Mouse (Mus musculus) frontal cortex, postnatal 10 days (tissue): Measurements from ENCODE around the gene Ngrn.
A peak's percentile ranks its signal among the peaks of the same experiment; 100 is the strongest.

Experiments
- DNase-seq, 2 experiments: peaks; one replicate each; pipeline ENCODE4 v3.0.0; 2022; ENCODE audit warnings: low spot score in 2 of 2, mixed read lengths in 1 of 2

The Ngrn gene

GRCm38 (mm10) chr7:80260625-80261371, at the start of gene Ngrn:
Ngrn (plus strand) TSS chr7:80261215.
- DNase-seq = peak; percentile 73 to 81

GRCm38 (mm10) chr7:80213604-80214003, 47.4 kb upstream of the Ngrn start:
- DNase-seq = no peak

- DNase-seq = no peak
These were observed 46.6 kb upstream of the Ngrn start for GRCm38 (mm10) chr7:80214459-80214858.

- DNase-seq = peak in 1 of 2 experiments; percentile 71
These were observed 45.6 kb upstream of the Ngrn start for GRCm38 (mm10) chr7:80215398-80215797.

- DNase-seq = peak in 1 of 2 experiments; percentile 47
These were observed 44.4 kb upstream of the Ngrn start for GRCm38 (mm10) chr7:80216566-80216965.

GRCm38 (mm10) chr7:80218666-80219065, 42.3 kb upstream of the Ngrn start:
- no peak for DNase-seq

- no peak for DNase-seq
These were observed 40.7 kb upstream of the Ngrn start for GRCm38 (mm10) chr7:80220237-80220797.

- DNase-seq = no peak
These were observed 39.8 kb upstream of the Ngrn start for GRCm38 (mm10) chr7:80221179-80221750.

- no peak for DNase-seq
These were observed 34.0 kb upstream of the Ngrn start for GRCm38 (mm10) chr7:80227065-80227464.

- no peak for DNase-seq
These were observed 30.8 kb upstream of the Ngrn start for GRCm38 (mm10) chr7:80230196-80230595.

- no peak for DNase-seq
These were observed 29.0 kb upstream of the Ngrn start for GRCm38 (mm10) chr7:80231971-80232488.

- DNase-seq = peak; percentile 91 to 95
These were observed 28.5 kb upstream of the Ngrn start, which contains the start of the genes Cib1 and Gdpgp1 for GRCm38 (mm10) chr7:80232489-80233029. Cib1 (minus strand) TSS chr7:80232813. Gdpgp1 (plus strand) TSS chr7:80232865.

GRCm38 (mm10) chr7:80233799-80234198, 27.2 kb upstream of the Ngrn start:
- no peak for DNase-seq

GRCm38 (mm10) chr7:80238542-80238941, 22.5 kb upstream of the Ngrn start:
- DNase-seq = no peak

- DNase-seq = no peak
These were observed 19.4 kb upstream of the Ngrn start for GRCm38 (mm10) chr7:80241661-80242060.

- no peak for DNase-seq
These were observed 16.2 kb upstream of the Ngrn start for GRCm38 (mm10) chr7:80244851-80245250.

GRCm38 (mm10) chr7:80246148-80246721, 14.8 kb upstream of the Ngrn start, which contains the start of gene Ttll13:
Ttll13 (plus strand) TSS chr7:80246376.
- peak; percentile 94 to 95 for DNase-seq

GRCm38 (mm10) chr7:80246859-80247258, 14.2 kb upstream of the Ngrn start:
- no peak for DNase-seq

GRCm38 (mm10) chr7:80252437-80252836, 8.6 kb upstream of the Ngrn start:
- no peak for DNase-seq

- DNase-seq = no peak
These were observed 8.1 kb upstream of the Ngrn start for GRCm38 (mm10) chr7:80252886-80253285.

- DNase-seq = no peak
These were observed 5.0 kb upstream of the Ngrn start for GRCm38 (mm10) chr7:80255981-80256380.

GRCm38 (mm10) chr7:80257706-80258105, 3.3 kb upstream of the Ngrn start:
- DNase-seq = no peak
